Mouse (Mus musculus) liver, embryonic 13.5 days (tissue): ENCODE data around the gene Ccdc36. TPM values are rescaled to one million over a fixed set of nuclear protein-coding genes. Genes with fewer than 3 reads are reported as not detected.

Experiments
- ATAC-seq: fragments of 200-750 bp; cut with Nextera tagmentation; 2 replicates; pipeline ENCODE4 v1.8.0; 2017; ENCODE audit warnings: low read depth, mild to moderate bottlenecking, moderate number of reproducible peaks, moderate library complexity
- DNase-seq: peaks from one replicate; pipeline ENCODE4 v3.0.0; 2022
- H3K27ac ChIP-seq: fragments of 300-500 bp; sonication (generic); 2 replicates; pipeline ENCODE4 v1.5.1; 2015; ENCODE audit warnings: moderate library complexity, mild to moderate bottlenecking, inconsistent platforms
- H3K27me3 ChIP-seq: fragments of 300-500 bp; sonication (generic); 2 replicates; pipeline ENCODE4 v1.6.1; 2015; ENCODE audit warnings: mild to moderate bottlenecking, inconsistent platforms
- H3K36me3 ChIP-seq: fragments of 300-500 bp; sonication (generic); 2 replicates; pipeline ENCODE4 v1.6.1; 2015; ENCODE audit warnings: mild to moderate bottlenecking, inconsistent platforms
- H3K4me1 ChIP-seq: fragments of 300-500 bp; sonication (generic); replicated peaks from 2 replicates; pipeline ENCODE4 v1.6.1; 2015; ENCODE audit warnings: inconsistent platforms
- H3K4me2 ChIP-seq: fragments of 300-500 bp; sonication (generic); 2 replicates; pipeline ENCODE4 v1.6.1; 2015; ENCODE audit warnings: inconsistent platforms, mild to moderate bottlenecking, moderate library complexity
- H3K4me3 ChIP-seq: fragments of 300-500 bp; sonication (generic); replicated peaks from 2 replicates; pipeline ENCODE4 v1.5.1; 2015; ENCODE audit warnings: mild to moderate bottlenecking, inconsistent platforms
- H3K9ac ChIP-seq: fragments of 300-500 bp; sonication (generic); 2 replicates; pipeline ENCODE4 v1.6.1; 2015; ENCODE audit warnings: mild to moderate bottlenecking, inconsistent platforms
- H3K9me3 ChIP-seq: fragments of 300-500 bp; sonication (generic); replicated peaks from 2 replicates; pipeline ENCODE4 v1.6.1; 2016; ENCODE audit warnings: inconsistent platforms
- WGBS: fragments of 180-500 bp; shearing (Covaris S2); methylation state at CpG from one replicate; pipeline ENCODE4 v1.1.7; 2015; ENCODE audit not compliant: insufficient replicate concordance; 5-methylcytosine and 5-hydroxymethylcytosine counted together
- polyA plus RNA-seq: library from polyadenylated mRNA; unstranded; fragments of >200 nt; fragmentation: Nextera tagmentation; extraction: Ambion mirVana; gene quantifications from 2 replicates; pipeline ENCODE4 v1.2.1, GENCODE M21; 2015

Gene Ccdc36
- polyA plus RNA-seq, 1 experiment from 2014 or later: 0.35 TPM

DNA sequence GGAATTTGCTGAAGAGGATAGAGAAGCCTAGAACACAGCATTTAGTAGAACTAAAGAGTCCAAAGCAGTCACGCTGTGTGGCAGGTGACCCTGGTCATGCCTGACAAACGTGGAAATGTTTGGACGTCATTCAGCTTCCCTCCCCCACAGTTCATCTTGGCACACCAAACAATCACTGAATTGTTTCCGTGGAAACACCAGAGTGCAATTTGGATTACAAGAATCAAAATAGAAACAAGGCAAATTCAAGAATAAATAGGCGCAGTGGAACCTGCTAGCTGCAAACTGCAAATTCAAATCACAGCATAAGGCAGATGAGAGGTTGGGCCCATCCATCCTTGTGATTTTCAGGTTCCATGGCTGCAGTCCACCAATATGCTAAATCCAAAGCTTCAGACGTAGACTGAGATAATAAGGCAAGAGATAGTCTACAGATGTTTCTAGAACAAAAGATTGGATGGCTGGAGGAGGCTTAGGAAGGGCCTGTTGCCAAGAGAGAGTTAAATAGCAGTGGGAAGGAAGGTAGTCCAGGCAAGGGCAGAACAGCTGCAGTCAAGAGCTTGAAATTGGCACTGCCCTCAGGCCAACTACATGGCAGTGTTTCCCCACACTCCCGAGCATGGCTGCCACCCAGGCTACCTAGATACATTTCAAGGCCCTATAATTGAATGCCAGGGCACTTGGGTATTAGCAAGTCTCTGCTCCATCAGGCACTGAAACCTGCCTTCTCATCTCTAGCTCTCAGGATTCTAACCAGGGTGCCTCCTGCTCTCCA is 26.9 kb downstream of the Ccdc36 start:
- Histone ChIP-seq H3K36me3 (no peaks in the 10 kb centered on the region), H3K4me1 (peaks cover 10% of the 10 kb centered on the region), H3K4me3 (no peak overlapping the region), H3K4me2 (no peak overlapping the region), H3K9me3 (no peaks in the 10 kb centered on the region), H3K27ac (no peak overlapping the region), H3K27me3 (no peaks in the 10 kb centered on the region), H3K9ac (no peak overlapping the region)
- DNase-seq (no peak), ATAC-seq (no peak)
- 66% methylated on average over 7 of the region's 7 CpGs for WGBS

DNA sequence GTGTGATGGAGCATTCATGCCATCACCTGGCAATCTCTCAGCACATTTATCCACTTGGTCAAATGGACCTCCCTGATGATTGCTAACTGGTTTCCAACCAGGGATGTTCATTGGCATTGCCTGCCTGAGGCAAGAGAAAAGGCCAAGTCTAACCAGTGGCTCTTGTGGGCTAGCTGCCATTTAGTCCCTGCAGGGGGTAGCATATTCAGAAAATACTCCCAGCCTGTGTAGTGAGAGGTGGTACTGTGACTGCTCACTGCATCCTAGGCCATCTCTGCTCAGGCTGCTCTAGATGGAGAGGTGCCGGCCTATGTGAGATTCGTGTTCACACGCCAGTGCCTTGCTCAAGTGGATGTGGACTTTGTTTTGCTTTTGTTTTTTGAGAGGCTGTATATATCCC is 30.0 kb downstream of the Ccdc36 start:
- ATAC-seq (no peak), DNase-seq (no peak)
- H3K4me3 ChIP-seq: no peak overlapping the region
- no peaks in the 10 kb centered on the region for H3K4me1 ChIP-seq
- H3K36me3 ChIP-seq: peaks cover 5% of the 10 kb centered on the region
- H3K9ac ChIP-seq: no peak overlapping the region
- H3K4me2 ChIP-seq: no peak overlapping the region
- 89% methylated on average over 3 of the region's 3 CpGs for WGBS
- no peaks in the 10 kb centered on the region for H3K9me3 ChIP-seq
- no peaks in the 10 kb centered on the region for H3K27me3 ChIP-seq
- H3K27ac ChIP-seq: no peak overlapping the region

DNA sequence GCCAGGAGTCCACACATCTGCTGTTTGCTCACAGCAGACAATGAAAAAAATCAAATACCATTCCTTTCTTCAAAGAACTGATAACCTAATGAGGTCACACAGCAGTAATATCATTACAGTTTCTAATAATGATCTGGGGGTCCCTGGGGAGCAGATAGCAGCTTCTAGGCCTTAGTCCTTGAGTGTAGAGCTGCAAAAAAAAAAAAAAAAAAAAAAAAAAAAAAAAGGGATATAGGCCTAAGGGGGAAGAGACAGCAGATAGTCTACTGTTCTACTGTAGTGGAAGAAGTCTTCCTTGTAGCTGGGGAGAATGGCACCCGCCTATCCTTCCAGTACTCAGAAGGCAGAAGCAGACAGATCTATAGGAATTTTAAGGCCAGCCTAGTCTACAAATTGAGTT is 32.9 kb downstream of the Ccdc36 start:
- peaks cover 33% of the 10 kb centered on the region for H3K36me3 ChIP-seq
- no peaks in the 10 kb centered on the region for H3K9me3 ChIP-seq
- 83% methylated on average over 1 of the region's 1 CpGs for WGBS
- H3K4me1 ChIP-seq: no peaks in the 10 kb centered on the region
- no peak overlapping the region for H3K9ac ChIP-seq
- no peak overlapping the region for H3K4me2 ChIP-seq
- no peak overlapping the region for H3K4me3 ChIP-seq
- DNase-seq (no peak), ATAC-seq (no peak)
- peak overlapping the region; percentile 10; the same call in 1 of the 2 replicates for H3K27ac ChIP-seq
- no peaks in the 10 kb centered on the region for H3K27me3 ChIP-seq

GRCm38 (mm10) chr9:108394191-108394590 is 34.1 kb downstream of the Ccdc36 start:
- Histone ChIP-seq H3K9me3 (no peaks in the 10 kb centered on the region), H3K4me2 (no peak overlapping the region), H3K4me1 (no peaks in the 10 kb centered on the region), H3K27me3 (no peaks in the 10 kb centered on the region), H3K9ac (no peak overlapping the region), H3K27ac (no peak overlapping the region), H3K4me3 (no peak overlapping the region), H3K36me3 (peaks cover 45% of the 10 kb centered on the region)
- ATAC-seq (no peak), DNase-seq (no peak)
- 90% methylated on average over 6 of the region's 6 CpGs for WGBS

DNA sequence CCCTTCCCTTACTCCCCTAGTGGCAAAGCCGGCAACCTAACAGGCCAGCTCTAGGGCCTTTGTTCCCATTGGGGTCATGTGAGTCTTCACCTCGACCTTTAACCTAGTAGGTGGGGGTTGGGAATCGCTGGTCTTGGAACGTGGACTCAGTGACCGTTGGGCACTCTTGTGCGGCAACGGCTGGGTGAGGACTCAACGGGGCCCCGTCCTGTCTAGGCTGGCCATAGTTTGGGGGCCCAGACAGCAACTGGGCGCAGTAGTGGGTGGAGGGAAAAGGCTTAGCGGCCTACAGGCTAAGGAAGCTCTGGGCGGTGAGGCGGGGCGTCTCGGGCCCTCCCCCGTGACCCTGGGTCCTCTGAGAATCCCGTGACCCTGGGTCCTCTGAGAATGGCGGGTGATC is 35.6 kb downstream of the Ccdc36 start, which contains the start of gene 1700102P08Rik:
TSS of gene 1700102P08Rik (plus strand) at position 130 of the 400 bp plus-strand sequence.
- Histone ChIP-seq H3K36me3 (peaks cover 60% of the 10 kb centered on the region), H3K27ac (no peak within 1 kb of the TSS), H3K4me2 (no peak within 1 kb of the TSS), H3K9me3 (no peaks in the 10 kb centered on the region), H3K27me3 (no peaks in the 10 kb centered on the region), H3K4me3 (no peak within 1 kb of the TSS), H3K4me1 (no peaks in the 10 kb centered on the region), H3K9ac (no peak within 1 kb of the TSS)
- DNase-seq: no peak
- WGBS: 87% methylated on average over 18 of the region's 18 CpGs
- no peak for ATAC-seq

- ATAC-seq: no peak
- Histone ChIP-seq H3K36me3 (peaks cover 92% of the 10 kb centered on the region), H3K27me3 (no peaks in the 10 kb centered on the region), H3K9ac (no peak overlapping the region), H3K9me3 (no peaks in the 10 kb centered on the region), H3K4me3 (no peak overlapping the region), H3K4me1 (no peaks in the 10 kb centered on the region), H3K4me2 (no peak overlapping the region), H3K27ac (no peak overlapping the region)
- 78% methylated on average over 6 of the region's 6 CpGs for WGBS
- no peak for DNase-seq
These were observed 39.1 kb downstream of the Ccdc36 start for GRCm38 (mm10) chr9:108389220-108389619.

GRCm38 (mm10) chr9:108388601-108389000 is 39.7 kb downstream of the Ccdc36 start:
- Histone ChIP-seq H3K27ac (no peak overlapping the region), H3K36me3 (peaks cover 96% of the 10 kb centered on the region), H3K4me1 (no peaks in the 10 kb centered on the region), H3K9ac (no peak overlapping the region), H3K27me3 (no peaks in the 10 kb centered on the region), H3K4me3 (no peak overlapping the region), H3K4me2 (no peak overlapping the region), H3K9me3 (no peaks in the 10 kb centered on the region)
- no peak for ATAC-seq
- no peak for DNase-seq
- 89% methylated on average over 10 of the region's 10 CpGs for WGBS

DNA sequence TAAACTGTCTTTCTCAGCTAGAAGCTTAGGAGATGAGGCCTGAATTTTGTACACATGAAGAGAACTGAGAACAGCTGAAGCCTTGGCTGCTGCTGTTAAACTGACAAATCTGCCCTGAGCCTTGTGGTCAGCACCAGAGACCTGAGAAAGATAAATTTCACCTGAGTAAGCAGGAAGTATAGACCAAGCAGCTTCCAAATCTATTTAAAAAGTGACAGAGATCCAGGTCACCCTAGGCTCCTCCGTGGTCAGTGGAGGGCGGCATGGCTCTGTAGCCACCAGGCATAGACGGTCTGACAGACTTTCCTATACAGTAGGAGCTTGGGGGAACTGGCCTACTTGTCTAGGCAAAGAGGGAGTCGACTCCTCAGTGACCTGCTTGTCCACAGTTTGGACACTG is 41.5 kb downstream of the Ccdc36 start:
- Histone ChIP-seq H3K9me3 (no peaks in the 10 kb centered on the region), H3K36me3 (peaks cover 95% of the 10 kb centered on the region), H3K4me2 (no peak overlapping the region), H3K27me3 (no peaks in the 10 kb centered on the region), H3K4me1 (no peaks in the 10 kb centered on the region), H3K4me3 (no peak overlapping the region), H3K9ac (no peak overlapping the region), H3K27ac (no peak overlapping the region)
- no peak for DNase-seq
- no peak for ATAC-seq
- WGBS: 92% methylated on average over 4 of the region's 4 CpGs

DNA sequence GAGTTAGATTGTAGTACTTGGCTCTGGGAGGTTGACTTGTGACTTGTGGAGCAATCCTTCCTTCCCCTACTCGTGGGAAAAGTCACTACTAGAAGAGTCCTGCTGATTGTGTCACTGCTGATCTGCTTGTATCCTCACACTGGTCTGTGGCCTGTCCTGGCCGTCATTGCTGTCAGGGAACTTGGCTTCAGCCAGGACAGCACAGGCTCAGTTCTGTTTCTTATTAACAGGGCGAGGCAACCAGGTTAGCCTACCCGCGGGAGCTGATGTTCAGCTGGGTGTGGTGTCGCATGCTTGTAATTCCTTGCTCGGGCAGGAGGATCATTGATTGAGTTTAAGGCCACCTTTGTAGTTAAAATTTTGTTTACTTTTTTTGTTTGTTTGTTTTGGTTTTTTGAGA is 43.3 kb downstream of the Ccdc36 start:
- peaks cover 95% of the 10 kb centered on the region for H3K36me3 ChIP-seq

DNA sequence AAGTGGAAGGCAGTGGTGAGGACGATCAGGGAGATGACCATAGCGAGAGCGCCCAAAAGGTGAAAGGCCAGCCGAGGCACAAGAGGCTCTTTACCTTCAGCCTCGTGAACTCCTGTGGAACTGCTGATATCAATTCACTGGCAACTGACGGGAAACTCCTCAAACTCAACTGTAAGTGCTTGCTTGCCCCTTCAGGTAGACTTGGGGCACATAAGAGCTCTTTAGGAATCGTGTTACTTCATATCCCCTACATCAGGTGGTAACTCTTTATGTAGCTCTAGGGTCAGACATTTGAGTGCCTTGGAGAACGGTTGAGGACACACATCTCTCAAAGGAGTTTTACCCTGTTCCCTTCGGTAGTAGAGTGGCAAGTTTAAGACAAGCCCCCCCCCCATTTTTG is 46.9 kb downstream of the Ccdc36 start:
- WGBS: 90% methylated on average over 9 of the region's 9 CpGs
- no peaks in the 10 kb centered on the region for H3K27me3 ChIP-seq
- no peak overlapping the region for H3K9ac ChIP-seq
- no peak overlapping the region for H3K4me2 ChIP-seq
- no peak overlapping the region for H3K27ac ChIP-seq
- peaks cover 93% of the 10 kb centered on the region for H3K36me3 ChIP-seq
- H3K4me1 ChIP-seq: no peaks in the 10 kb centered on the region
- DNase-seq (no peak), ATAC-seq (no peak)
- no peaks in the 10 kb centered on the region for H3K9me3 ChIP-seq
- H3K4me3 ChIP-seq: no peak overlapping the region

More for the DNA sequence above, 43.3 kb downstream of the Ccdc36 start:
- no peak overlapping the region for H3K9ac ChIP-seq
- H3K9me3 ChIP-seq: no peaks in the 10 kb centered on the region
- no peak overlapping the region for H3K4me2 ChIP-seq
- H3K4me1 ChIP-seq: no peaks in the 10 kb centered on the region
- WGBS: 74% methylated on average over 7 of the region's 7 CpGs
- DNase-seq (no peak), ATAC-seq (no peak)
- no peaks in the 10 kb centered on the region for H3K27me3 ChIP-seq
- no peak overlapping the region for H3K27ac ChIP-seq
- no peak overlapping the region for H3K4me3 ChIP-seq

GRCm38 (mm10) chr9:108379294-108379693 is 49.0 kb downstream of the Ccdc36 start:
- Histone ChIP-seq H3K27ac (no peak overlapping the region), H3K4me3 (no peak overlapping the region), H3K9ac (no peak overlapping the region), H3K4me2 (no peak overlapping the region), H3K36me3 (peaks cover 93% of the 10 kb centered on the region), H3K4me1 (no peaks in the 10 kb centered on the region), H3K9me3 (no peaks in the 10 kb centered on the region), H3K27me3 (no peaks in the 10 kb centered on the region)
- ATAC-seq: no peak
- WGBS: 92% methylated on average over 4 of the region's 4 CpGs
- no peak for DNase-seq

GRCm38 (mm10) chr9:108378736-108379135 is 49.5 kb downstream of the Ccdc36 start:
- Histone ChIP-seq H3K36me3 (peaks cover 93% of the 10 kb centered on the region), H3K9me3 (no peaks in the 10 kb centered on the region), H3K4me1 (no peaks in the 10 kb centered on the region), H3K4me3 (no peak overlapping the region), H3K9ac (no peak overlapping the region), H3K27me3 (no peaks in the 10 kb centered on the region), H3K27ac (no peak overlapping the region), H3K4me2 (no peak overlapping the region)
- no peak for DNase-seq
- 87% methylated on average over 5 of the region's 5 CpGs for WGBS
- ATAC-seq: no peak
